Mouse (Mus musculus): ENCODE results near the gene Pea15a. TPM values are rescaled to one million over a fixed set of nuclear protein-coding genes. Genes with fewer than 3 reads are reported as not detected.
"Not testable (repeated sequence)": the region's sequence is repeated elsewhere in the genome, so short reads cannot be mapped to it uniquely, and the experiment has no call there.

The Pea15a gene
- total RNA-seq (2021), result 10 to 100 TPM; 92.5 to 94.7 TPM
- long read RNA-seq, experiment 1, transcript Pea15a-203 (2 exons, 980 nt), result minor isoform, 14 of 111 reads
- long read RNA-seq, experiment 1, transcript Pea15a-201 (4 exons, 2,501 nt), result major isoform, 80 of 111 reads
- long read RNA-seq, experiment 1, partial matches to known transcripts, result 1 of 111 reads
- long read RNA-seq, experiment 1, other reads (novel, unspliced or antisense), result 13 of 111 reads
- long read RNA-seq, experiment 2, transcript Pea15a-203 (2 exons, 980 nt), result minor isoform, 25 of 203 reads
- long read RNA-seq, experiment 2, transcript Pea15a-201 (4 exons, 2,501 nt), result major isoform, 142 of 203 reads
- long read RNA-seq, experiment 2, partial matches to known transcripts, result 9 of 203 reads
- long read RNA-seq, experiment 2, other reads (novel, unspliced or antisense), result 23 of 203 reads

DNA sequence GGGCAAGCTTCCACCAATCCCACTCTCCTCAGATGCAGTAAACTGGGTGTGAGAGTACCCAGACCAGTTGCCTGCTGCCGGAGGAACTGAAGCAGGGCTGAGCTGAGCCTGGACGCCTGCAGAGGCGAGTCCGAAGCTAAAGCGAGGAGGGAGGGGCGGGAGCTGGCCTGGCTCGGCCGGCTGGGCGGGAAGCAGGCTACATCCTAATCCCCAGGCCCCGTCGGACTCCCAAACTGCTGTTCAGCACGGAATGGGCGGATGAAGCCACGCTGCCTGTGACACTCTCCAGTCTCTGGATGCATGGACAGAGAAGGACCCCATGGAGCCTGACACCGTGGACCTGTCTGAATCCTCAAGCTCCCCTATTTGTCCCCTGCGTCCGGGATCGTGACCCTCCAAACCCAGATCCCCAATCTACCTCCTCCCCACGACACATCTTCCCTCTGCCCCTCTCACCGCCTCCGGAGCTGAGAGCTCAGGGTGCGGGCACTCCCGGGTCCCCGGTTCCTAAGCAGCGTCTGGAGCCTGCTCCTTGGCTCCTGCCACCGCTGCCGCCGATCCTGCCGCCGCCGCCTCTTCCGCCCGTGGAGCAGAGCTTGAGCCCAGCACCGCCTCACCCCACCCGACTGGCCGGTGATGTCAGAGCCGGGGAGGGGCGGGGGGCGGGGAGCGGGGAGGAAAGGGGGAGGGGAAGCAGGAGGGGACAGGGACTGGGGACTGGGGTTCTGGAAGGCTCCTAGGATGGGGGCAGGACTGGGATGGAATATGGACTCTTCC, at the start of gene Pea15a:
Gene Pea15a (minus strand): TSS at position 664 of the 777 bp plus-strand sequence.
- DNase-seq (ENCODE audit: low spot score in 2 of 2), result peak; percentile 47 to 70

DNA sequence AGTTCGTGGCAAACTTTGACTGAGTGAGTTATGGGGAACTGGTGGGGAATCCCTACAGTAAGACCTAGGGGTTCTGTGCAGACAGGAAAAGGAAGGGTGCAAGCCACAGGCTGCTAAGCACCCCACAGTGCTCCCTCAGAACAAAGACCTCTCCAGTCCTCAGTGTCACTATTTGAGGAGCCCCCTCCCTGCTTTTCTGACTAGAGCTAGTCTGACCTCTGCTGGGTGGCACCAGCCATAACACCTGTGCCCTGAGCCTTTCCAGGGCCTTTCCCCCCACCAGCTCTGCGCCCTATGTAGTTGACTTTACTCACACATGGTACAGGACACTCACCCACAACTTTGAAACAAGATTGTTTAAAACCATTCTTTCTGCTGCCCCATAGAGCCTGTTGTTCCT, 41.1 kb upstream of the Pea15a start:
- no peak for DNase-seq (ENCODE audit: low spot score in 2 of 2)

DNA sequence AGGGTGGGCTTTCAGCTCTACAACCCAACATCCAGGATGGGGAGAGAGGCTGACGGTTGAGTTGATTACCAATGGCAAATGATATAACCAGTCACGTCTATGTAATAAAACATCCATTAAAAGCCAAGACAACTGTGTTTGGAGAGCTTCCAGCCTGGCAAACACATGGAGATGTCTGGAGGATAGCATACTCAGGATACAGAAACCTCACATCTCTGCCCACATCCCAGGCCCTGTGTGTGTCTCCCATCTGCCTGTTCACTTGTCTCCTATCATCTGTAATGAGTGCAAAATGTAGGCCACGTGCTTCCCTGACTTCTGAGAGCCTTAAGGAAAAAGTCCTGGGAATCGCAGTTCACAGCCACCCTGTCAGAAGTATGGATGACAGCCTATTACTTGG, 40.6 kb upstream of the Pea15a start:
- DNase-seq (ENCODE audit: low spot score in 2 of 2), result no peak

DNA sequence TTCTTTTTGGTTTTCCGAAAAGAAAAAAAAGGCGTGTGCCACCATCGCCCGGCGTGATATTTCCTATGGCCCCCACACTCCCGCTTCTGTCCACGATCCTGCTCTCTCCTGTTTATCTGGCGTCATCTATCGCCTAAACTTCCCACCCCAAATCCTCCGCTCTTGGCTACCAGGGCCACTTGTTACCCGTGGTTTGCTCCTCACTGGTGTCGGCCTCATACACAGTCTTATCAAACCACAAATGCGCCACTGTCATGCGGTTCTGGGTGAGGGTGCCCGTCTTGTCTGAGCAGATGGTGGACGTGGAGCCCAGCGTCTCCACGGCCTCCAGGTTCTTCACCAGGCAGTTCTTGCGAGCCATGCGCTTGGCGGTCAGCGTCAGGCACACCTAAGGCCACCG, 38.0 kb upstream of the Pea15a start:
- DNase-seq (ENCODE audit: low spot score in 2 of 2), result not testable (repeated sequence)

DNA sequence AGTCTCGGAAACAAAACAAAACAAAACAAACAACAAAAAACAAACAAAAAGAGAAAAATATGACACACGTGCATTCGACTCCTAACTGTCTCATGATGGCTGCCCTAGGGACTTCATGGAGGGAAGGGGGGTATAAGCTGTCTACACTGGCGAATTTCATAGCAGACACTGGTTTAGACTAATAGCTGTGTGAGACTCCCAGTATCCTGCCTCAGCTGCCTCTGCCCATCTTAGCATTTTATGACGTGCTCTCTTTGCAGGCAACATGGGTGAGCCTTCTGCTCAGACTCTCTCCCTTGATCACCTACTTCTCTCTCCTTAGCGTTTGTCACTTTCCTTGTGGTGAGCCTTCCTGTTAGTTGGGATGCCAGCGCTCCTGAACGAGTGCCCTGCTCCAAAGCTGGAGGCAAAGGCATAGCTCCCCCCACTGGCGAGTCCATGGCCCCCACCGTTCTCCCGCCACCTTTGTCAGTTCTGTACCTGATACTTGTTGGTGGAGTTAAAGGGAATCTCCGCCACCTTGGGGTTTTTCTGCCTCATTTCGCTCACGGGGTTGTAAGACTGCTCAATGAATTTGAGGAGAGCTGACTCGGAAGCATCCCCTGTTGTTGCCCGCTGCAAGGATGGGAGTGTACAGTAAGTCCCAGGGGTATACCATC, 37.1 kb upstream of the Pea15a start:
- DNase-seq (ENCODE audit: low spot score in 2 of 2), result no peak

DNA sequence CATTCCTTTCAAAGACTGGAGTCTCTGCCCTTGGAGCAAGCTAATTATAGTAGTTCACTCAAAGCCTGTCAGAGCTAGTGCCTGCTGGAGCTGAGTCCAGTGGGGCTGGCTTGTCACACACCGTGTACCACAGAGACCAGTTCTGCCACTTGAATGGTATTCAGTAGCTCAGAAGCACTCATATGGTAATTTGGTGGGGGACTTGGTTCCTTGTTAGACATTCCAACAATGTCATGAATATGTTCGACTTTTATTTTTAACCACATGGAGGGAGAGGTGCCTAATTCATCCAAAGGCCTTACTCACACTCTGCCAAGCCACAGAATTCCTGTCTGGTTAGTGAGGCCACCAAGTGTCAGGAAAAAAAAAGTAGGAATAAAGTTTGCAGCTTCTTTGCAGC, 35.8 kb upstream of the Pea15a start:
- DNase-seq (ENCODE audit: low spot score in 2 of 2), result no peak

DNA sequence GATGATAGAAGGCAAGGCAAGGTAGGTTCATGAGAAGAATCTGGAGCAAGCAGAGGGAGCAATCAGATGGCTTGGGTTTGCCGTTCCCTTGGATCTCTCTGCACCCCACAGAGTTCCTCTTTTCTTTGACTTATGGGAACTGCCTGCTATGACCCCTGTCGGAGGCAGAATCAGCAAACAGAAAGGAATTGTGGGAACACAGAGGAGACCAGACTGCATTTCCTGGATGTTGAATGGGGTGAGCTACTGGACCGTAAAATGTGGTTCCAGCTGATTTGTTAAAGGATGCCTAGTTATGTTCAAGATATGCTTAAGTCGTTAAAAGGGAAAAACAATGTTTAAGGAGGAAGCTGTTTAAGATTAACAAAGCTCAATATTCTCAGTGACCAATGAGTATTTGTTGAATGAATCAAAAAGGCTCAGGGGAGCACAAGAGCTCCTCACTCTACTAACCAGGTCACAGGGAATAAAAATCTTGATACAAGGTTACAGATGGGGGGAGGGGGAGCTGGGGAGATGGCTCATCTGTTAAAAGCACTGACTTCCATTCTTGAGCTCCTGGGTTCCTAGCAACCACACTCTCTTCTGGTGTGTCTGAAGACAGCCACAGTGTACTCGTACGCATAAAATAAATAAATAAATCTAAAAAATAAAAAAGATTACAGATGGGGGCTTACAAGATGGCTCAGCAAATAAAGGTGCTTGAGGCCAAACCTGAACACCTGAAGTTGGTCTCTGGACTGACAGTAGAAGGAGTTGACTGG, 34.5 kb upstream of the Pea15a start:
- DNase-seq (ENCODE audit: low spot score in 2 of 2), result no peak

DNA sequence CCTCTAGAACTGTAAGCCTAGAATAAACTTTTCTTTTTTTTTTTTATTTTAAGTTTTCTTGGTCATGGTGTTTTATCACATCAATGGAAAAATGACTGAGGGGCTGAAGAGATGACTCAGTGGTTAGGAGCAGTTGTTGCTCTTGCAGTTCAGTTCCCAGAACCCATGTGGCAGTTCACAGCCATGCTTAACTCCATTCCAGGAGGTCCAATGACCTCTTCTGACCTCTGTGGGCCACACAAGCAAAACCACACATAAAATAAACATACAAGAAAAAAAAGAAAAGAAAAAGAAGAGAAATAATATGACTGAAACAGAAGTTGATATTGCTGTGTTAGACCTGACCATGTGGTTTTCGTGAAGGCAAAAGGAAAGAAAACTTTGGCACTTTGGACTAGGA, 22.6 kb upstream of the Pea15a start:
- no peak for DNase-seq (ENCODE audit: low spot score in 2 of 2)

DNA sequence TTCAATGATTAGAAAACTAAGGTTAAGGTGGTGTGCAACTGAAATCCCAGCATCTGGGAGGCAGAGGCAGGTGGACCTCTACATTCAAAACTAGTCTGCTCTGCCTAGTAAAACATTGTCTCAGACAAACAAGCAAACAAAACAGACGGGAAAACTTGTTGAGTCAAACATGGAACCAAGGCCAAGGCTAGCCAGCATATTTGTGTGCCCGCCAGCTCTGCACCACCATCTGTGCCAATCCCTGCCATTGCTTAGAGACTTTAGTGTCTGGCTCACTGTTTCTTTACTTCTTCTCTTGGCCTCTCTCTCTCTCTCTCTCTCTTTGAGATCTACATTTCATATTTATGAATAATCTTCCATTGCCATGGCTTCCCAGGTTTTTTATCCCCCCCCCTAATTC, 21.6 kb upstream of the Pea15a start:
- no peak for DNase-seq (ENCODE audit: low spot score in 2 of 2)

DNA sequence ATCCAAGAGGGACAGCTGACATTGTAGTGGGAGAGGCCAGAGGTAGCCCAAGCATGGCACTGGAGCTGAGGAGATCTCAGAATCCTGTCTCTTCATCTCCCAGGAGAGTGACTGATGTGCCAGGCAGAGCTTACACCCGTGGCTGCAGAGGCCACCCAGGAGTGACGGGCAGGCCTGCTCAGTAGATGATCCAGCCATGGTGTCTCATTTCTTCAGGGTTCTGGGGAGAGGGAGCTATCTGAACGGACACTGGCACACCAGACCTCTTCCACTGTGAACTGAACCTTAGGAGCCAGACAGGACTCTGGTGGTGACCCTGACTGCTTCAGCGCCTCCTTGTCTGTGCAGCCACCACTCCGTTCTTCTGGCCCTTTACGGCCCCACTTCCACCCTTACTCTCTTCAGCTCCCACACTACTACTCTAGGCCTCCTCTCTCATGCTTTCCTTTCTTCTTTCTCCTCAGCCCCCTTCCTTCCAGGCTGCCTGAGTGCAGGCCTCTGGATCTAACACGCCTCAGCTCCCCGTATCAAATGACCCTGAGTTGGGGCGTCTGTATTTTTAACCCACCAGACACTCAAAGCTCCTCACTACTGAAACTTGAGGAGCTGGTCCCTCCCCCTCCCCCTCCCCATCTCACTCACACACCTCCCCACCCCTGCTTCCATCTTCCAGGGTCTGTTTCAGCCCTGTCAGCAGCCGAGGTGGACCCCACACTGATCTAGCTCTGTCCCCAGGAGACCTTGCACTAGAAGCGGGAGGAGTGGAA, 14.9 kb upstream of the Pea15a start:
- no peak for DNase-seq (ENCODE audit: low spot score in 2 of 2)

DNA sequence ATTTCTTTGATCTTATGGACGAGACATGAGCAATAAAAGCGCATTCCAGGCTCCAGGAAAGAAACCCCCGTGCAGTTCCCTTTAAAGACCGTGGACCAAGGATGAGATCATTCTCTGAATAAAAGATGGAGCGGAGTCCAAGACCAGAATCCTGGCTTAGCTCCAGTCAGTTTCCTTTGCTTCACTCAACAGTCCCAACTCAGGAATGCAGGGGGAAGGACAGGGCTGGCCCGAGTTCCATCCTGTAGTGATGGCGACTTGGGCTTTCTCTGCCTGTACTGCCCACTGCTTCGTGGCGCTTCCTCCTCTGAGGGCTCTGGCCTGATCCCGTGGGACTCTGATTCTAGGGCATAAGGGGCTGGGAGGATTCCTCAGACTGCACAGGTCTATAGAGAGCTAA, 13.8 kb upstream of the Pea15a start:
- DNase-seq (ENCODE audit: low spot score in 2 of 2), result no peak

DNA sequence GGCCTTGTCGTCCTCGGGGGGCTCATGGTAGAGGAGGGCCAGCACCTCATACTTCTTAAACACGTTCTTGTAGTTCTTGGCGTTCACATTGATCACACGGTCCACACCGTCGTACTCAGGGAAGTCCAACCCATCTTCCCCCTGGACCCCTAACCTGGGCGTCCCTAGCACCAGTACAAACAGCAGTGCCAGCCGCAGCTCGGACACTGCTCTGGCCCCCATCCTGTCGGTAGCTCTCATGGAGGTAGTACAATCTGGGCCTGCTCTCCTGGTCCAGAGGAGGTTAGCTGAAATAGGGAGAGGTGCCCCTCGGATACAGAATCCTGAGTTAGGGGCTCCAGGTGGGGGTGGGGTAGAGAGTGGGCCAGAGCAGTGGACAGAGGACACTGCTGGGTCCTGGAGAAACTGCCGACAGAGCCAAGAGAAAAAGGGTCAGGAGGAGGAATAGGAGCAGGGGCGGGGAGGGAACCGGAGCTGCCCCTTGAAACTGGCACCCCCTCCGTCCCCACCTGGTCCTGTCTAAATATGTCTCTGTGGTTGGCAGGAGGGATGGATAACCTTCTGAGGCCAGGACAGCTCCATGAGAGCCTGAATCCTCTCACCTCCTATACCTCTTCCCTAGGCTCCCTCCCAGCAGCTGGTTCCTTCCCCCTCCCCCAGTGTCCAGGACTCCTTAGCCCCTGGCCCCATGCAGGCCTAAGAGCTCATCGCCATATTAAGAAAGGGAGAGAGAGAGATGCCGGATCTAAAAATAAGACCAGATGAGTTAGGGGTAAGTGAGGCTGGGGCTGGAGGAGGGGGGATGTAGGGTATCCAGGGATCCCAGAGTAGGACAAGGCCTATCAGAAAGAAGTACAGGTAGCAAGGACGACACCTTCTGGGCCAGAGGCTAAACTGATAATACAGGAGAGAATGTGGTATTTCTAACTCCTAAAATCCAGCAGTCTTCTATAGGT, 13.1 kb upstream of the Pea15a start, which contains the start of gene Casq1:
Gene Casq1 (minus strand): TSS at position 418 of the 956 bp plus-strand sequence.
- DNase-seq (ENCODE audit: low spot score in 2 of 2), result no peak

DNA sequence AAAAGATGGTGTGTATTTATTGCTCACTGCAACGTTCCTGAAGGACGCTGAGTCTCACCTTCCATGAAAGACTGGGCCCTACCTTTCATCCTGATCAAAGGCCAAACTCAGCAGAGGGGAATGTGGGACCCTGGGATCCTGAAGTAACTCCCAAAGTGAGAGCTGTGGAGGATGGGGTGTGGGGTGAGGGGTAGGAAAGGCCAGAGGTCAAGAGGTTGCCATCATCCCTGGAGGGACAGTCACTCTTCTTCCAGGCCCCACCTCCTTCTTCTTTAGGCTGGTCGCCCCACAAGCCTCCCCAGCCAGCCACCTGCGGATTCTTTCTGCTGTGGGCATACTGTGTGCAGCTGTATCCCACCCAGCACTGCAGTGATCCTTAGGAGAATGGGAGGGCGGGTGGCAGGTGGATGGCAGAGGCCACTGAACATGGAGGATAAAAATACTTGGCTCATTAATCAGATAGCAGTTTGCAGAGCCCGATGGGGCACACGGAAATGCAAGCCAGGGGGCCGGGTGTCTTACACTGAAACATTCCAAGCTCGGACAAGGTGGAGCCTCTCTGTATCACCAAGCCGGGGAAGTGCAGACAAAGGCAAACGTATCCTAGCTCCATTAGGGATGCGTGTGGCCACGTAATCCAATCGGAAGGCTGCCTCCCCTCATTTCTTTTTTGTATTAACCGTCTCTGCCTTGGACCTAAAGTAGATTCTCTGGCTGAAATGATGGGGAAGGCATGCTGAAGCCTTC, 11.7 kb upstream of the Pea15a start:
- no peak for DNase-seq (ENCODE audit: low spot score in 2 of 2)

DNA sequence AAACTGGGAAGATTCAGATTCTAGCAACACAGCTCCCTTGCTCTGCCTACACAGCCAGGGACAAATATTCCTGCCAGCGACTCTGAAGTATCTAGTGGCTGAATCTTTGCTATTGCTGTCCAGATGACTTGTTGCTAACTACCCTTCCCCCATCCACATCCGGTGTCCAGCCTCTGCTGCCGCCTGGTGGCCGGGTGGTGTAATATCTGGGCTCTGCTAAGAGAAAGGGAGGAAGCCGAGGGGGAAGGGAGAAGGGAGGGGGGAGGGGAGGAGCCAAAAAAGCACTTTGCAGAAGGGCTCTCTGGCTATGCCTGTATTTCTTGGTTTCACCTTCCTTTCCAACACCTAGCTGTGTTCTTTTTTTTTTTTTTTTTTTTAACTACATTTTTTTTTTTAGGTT, 10.5 kb upstream of the Pea15a start:
- DNase-seq (ENCODE audit: low spot score in 2 of 2), result peak; percentile 91 to 93

DNA sequence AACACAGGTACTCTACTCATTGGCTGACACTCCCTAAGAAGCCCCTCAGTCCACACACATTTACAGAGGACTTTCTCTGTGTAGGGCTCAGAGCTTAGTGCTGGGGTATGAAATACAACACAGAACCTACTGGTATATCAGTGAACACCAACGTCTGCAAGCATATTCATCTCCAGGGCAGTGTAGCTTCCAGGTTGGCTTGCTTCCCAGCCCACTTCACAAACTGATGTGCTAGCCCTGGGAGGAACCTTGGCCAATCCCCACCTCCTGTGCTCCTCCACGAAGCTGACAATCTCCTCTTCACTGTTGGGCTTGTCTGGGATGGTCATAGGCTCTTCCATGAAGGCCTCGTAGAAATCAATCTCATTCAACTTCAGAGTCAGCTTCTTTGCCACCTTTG, 8.1 kb upstream of the Pea15a start:
- DNase-seq (ENCODE audit: low spot score in 2 of 2), result no peak

DNA sequence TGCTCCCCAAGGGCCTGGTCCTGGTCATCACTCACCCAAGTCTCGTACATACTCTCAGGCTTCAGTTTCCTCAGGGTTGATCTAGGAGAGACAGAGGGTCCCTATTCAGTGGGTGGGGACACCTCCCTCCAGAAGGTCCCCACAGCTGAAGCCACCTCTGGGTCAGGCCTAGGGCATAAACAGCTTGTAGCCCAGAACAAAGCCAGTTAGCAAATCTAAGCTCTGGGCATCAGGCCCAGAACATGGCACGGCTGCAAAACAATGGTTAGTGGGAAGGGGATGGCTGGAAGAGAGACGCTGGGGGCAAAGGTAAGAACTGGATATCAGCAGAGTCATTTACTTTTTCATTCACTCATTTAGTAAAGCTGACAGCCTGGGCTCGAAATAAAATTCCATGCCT, 7.2 kb upstream of the Pea15a start:
- no peak for DNase-seq (ENCODE audit: low spot score in 2 of 2)

DNA sequence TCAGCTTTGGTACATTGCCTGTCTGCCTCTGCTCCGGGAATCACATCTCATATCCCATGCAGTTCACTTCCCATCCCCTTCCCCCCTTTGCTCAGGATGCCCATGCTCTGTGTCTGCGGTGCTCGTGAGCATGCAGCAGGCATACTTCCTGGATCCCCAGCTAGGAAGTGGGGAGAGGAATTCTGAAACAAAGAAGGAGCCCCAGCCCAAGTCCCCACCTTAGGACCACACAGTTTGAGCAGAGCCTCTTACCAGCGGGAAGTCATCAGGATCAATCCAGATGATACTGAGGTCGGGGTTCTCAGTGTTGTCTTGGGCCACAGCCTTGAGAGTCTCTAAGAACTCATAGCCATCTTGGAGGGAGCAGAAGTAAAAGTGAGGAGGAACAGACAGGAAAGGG, 6.2 kb upstream of the Pea15a start:
- DNase-seq (ENCODE audit: low spot score in 2 of 2), result no peak

DNA sequence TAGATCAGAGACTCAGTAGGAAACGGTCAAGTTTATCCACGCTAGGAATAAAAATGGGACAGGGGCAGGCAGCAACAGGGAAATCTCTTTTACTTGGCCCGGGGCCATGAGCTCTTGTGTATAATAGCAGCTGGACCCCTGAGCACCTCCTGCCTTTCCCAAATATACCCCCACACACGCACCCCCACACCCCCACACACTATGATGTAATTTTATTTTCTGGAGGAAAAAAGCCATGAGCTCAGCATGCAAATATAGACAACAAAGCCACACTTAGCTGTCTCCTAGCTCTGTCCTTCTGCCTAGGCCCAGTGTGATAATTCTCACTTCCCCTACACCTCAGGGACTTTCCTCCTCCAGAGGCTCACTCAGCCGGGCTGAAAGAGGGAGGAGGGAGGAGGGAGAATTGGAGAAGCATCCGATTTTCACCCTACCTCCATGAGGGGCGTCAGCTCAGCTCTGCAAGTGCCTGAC, 544 bp upstream of the Pea15a start:
- DNase-seq (ENCODE audit: low spot score in 2 of 2), result no peak

DNA sequence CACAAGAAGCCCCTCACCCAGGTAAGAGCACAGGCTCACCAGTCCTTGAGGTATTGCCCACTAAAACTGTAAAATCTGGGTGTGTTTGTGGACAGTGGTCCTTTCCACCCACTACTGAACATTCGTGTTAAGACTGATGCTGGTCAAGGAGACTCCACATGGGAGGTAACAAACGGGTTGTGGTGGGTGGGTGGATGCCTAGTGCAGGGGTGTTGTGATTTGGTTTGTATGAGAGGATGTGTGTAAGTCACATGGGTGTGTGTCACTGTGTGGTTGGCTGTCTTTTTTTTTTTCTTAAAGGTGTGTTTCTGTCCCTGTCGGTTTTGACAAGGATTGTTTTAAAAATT, 890 bp downstream of the Pea15a start:
- no peak for DNase-seq (ENCODE audit: low spot score in 2 of 2)
